ENCODE assay signal across 13 mouse cellular contexts in genomic region chr16:31281981-31282380, GRCm38 (mm10). TPM values are rescaled to one million over a fixed set of nuclear protein-coding genes. Genes with fewer than 3 reads are reported as not detected.
A peak's percentile ranks its signal among the peaks of the same experiment; 100 is the strongest.
DNase-seq lines count a peak whose midpoint lies in the region; ATAC-seq and TF ChIP-seq lines count a peak whose summit lies in the region.
"Had no signal": no experiment of that assay in that cellular context is flagged by ENCODE, and none has a peak within 500 bp of the region (broad histone marks: within the 10 kb centered on the region; RNA-seq: fewer than 3 reads in every experiment).

No protein-coding gene starts in this region.

- H3K4me1 ChIP-seq in heart, adult 2 months (ENCODE audit: control insufficient read depth, insufficient read depth, low read length) = peaks cover 19% of the 10 kb centered on the region
- 0 out of 2 replicates have a peak, but pooled peaks cover 2% of the 10 kb centered on the region for H3K4me1 ChIP-seq in heart, embryonic 11.5 days (ENCODE audit: control insufficient read depth, insufficient read depth, low read length)
- H3K4me1 ChIP-seq in liver, embryonic 12.5 days = no peaks in the 10 kb centered on the region
- H3K4me1 ChIP-seq: liver, embryonic 15.5 days; neural tube, embryonic 13.5 days had no signal

- H3K79me2 ChIP-seq in heart, adult 2 months (replicated peaks; ENCODE audit: control insufficient read depth, insufficient read depth, low read length) = no peaks in the 10 kb centered on the region

- intact Hi-C loops in heart, adult 2 months (cut with DNase I) = no loop called here

- no peak for TF ChIP-seq EP300 in heart, adult 2 months (IDR thresholded peaks at IDR 0.05; ENCODE audit: insufficient read depth, low read depth, low read length)

- peaks cover 5% of the 10 kb centered on the region; the same call in 1 of the 2 replicates for H3K36me3 ChIP-seq in heart, adult 2 months (ENCODE audit: control insufficient read depth, insufficient read depth, low read length)
- no peaks in the 10 kb centered on the region for H3K36me3 ChIP-seq in heart, embryonic 11.5 days (ENCODE audit: control insufficient read depth, insufficient read depth, low read length)
- no peaks in the 10 kb centered on the region for H3K36me3 ChIP-seq in liver, embryonic 12.5 days
- H3K36me3 ChIP-seq: embryonic facial prominence, embryonic 15.5 days; liver, embryonic 15.5 days; neural tube, embryonic 13.5 days had no signal

- peak overlapping the region; percentile 6; the same call in 1 of the 2 replicates for H3K27ac ChIP-seq in heart, adult 2 months
- no peak overlapping the region for H3K27ac ChIP-seq in heart, embryonic 11.5 days (ENCODE audit: low read depth, low read length)
- H3K27ac ChIP-seq in liver, embryonic 12.5 days = no peak overlapping the region
- H3K27ac ChIP-seq: embryonic facial prominence, embryonic 15.5 days; liver, embryonic 15.5 days; neural tube, embryonic 13.5 days had no signal

- peak; percentile 65 to 68 for DNase-seq in heart, adult 2 months
- DNase-seq in right cerebral cortex, postnatal 4 days = peak; percentile 22
- no peak for DNase-seq in right cerebral cortex, adult 2 months (ENCODE audit: low spot score in 2 of 2)
- DNase-seq in heart, postnatal 4 days = peak; percentile 65
- DNase-seq in urinary bladder, postnatal 4 days (ENCODE audit: low spot score in 2 of 2) = no peak
- no peak for DNase-seq in thymus, postnatal 4 days
- DNase-seq: thymus, adult 2 months had no signal

- no peak for TF ChIP-seq CTCF in heart, adult 2 months (IDR thresholded peaks at IDR 0.05)

- ATAC-seq in heart, embryonic 11.5 days (replicated peaks; ENCODE audit: insufficient number of reproducible peaks, low FRiP score, low TSS enrichment) = no peak
- no peak for ATAC-seq in liver, embryonic 12.5 days

- no peaks in the 10 kb centered on the region for H3K27me3 ChIP-seq in heart, adult 2 months (ENCODE audit: control insufficient read depth, insufficient read depth, low read length)
- H3K27me3 ChIP-seq in heart, embryonic 11.5 days (ENCODE audit: control insufficient read depth, insufficient read depth, low read length) = no peaks in the 10 kb centered on the region
- no peaks in the 10 kb centered on the region; the same call in 1 of the 2 replicates for H3K27me3 ChIP-seq in liver, embryonic 12.5 days (replicated peaks)
- H3K27me3 ChIP-seq: embryonic facial prominence, embryonic 15.5 days; liver, embryonic 15.5 days; neural tube, embryonic 13.5 days had no signal

- TF ChIP-seq POLR2A in heart, adult 2 months (IDR thresholded peaks at IDR 0.05; ENCODE audit: insufficient read depth, low read depth, low read length) = no peak

- no peaks in the 10 kb centered on the region for H3K9me3 ChIP-seq in heart, embryonic 11.5 days (replicated peaks; ENCODE audit: control insufficient read depth, low read length)
- H3K9me3 ChIP-seq in liver, embryonic 12.5 days (replicated peaks) = no peaks in the 10 kb centered on the region
- H3K9me3 ChIP-seq: embryonic facial prominence, embryonic 15.5 days; liver, embryonic 15.5 days; neural tube, embryonic 13.5 days had no signal

- H3K4me3 ChIP-seq in heart, adult 2 months = no peak overlapping the region
- H3K4me3 ChIP-seq in heart, embryonic 11.5 days (ENCODE audit: low read depth, low read length) = no peak overlapping the region
- H3K4me3 ChIP-seq in liver, embryonic 12.5 days = no peak overlapping the region
- H3K4me3 ChIP-seq: embryonic facial prominence, embryonic 15.5 days; liver, embryonic 15.5 days; neural tube, embryonic 13.5 days had no signal

- no peak overlapping the region for H3K9ac ChIP-seq in heart, adult 2 months (ENCODE audit: low read depth, low read length)
- no peak overlapping the region for H3K9ac ChIP-seq in heart, embryonic 11.5 days (ENCODE audit: low read depth, low read length)
- no peak overlapping the region for H3K9ac ChIP-seq in liver, embryonic 12.5 days
- H3K9ac ChIP-seq: embryonic facial prominence, embryonic 15.5 days; liver, embryonic 15.5 days; neural tube, embryonic 13.5 days had no signal

- 37% methylated on average over 2 of the region's 2 CpGs for WGBS in heart, adult 2 months
- WGBS in heart, embryonic 11.5 days (ENCODE audit: insufficient replicate concordance) = 82% methylated on average over 2 of the region's 2 CpGs
- WGBS in liver, embryonic 12.5 days (ENCODE audit: insufficient replicate concordance) = 78% methylated on average over 2 of the region's 2 CpGs

- no peak overlapping the region for H3K4me2 ChIP-seq in heart, embryonic 11.5 days
- no peak overlapping the region for H3K4me2 ChIP-seq in liver, embryonic 12.5 days
- H3K4me2 ChIP-seq: embryonic facial prominence, embryonic 15.5 days; liver, embryonic 15.5 days; midbrain, embryonic 11.5 days; neural tube, embryonic 13.5 days had no signal

RNA-seq across cellular contexts. Expression of gene Ppp1r2, which starts 6.9 kb away (rescaled TPM):
- total RNA-seq in heart, adult 2 months (2021) = 10 to 100 TPM; 77.3 to 88.3 TPM
- 33.1 and 40.6 TPM in 2 replicates for polyA plus RNA-seq in heart, adult 2 months (2012; rRNA removed)
- 90.8 and 91.1 TPM in 2 replicates for polyA plus RNA-seq in heart, embryonic 11.5 days (2014; fragmentation: Nextera tagmentation; extraction: Ambion mirVana)
- total RNA-seq in heart, postnatal 4 days (2021) = 100 to 1,000 TPM; 128 to 132 TPM
- polyA plus RNA-seq in liver, embryonic 12.5 days (2016; fragmentation: Nextera tagmentation; extraction: Ambion mirVana) = 48.4 and 49.9 TPM in 2 replicates

RNA-seq across cellular contexts. Expression of gene Apod, which starts 32.6 kb away (rescaled TPM):
- 1 to 10 TPM; 5.3 to 7.5 TPM for total RNA-seq in heart, adult 2 months (2021)
- 4.4 and 4.7 TPM in 2 replicates for polyA plus RNA-seq in heart, adult 2 months (2012; rRNA removed)
- not detected in 2 replicates for polyA plus RNA-seq in heart, embryonic 11.5 days (2014; fragmentation: Nextera tagmentation; extraction: Ambion mirVana)
- total RNA-seq in heart, postnatal 4 days (2021) = under 1 TPM; 0.27 to 0.45 TPM
- not detected in 2 replicates for polyA plus RNA-seq in liver, embryonic 12.5 days (2016; fragmentation: Nextera tagmentation; extraction: Ambion mirVana)
- polyA plus RNA-seq: liver, embryonic 15.5 days had no signal

Comparison
In these comparisons a context has a peak if more than half of its experiments do, and no peak if none do; other contexts are left out.
1. DNase-seq: peak in heart, adult 2 months (2 of 2), right cerebral cortex, postnatal 4 days (single experiment) and heart, postnatal 4 days (single experiment); none in right cerebral cortex, adult 2 months (0 of 2), urinary bladder, postnatal 4 days (0 of 2) and thymus, postnatal 4 days (single experiment).